Mouse (Mus musculus) kidney, embryonic 16.5 days (tissue): ENCODE measurements around the gene Osbp2. TPM values are rescaled to one million over a fixed set of nuclear protein-coding genes. Genes with fewer than 3 reads are reported as not detected.

Experiments
- ATAC-seq: fragments of 200-750 bp; cut with Nextera tagmentation; 2 replicates; pipeline ENCODE4 v1.8.0; 2017; ENCODE audit warnings: moderate TSS enrichment; ENCODE audit not compliant: low FRiP score, low TSS enrichment
- H3K27ac ChIP-seq: fragments of 300-500 bp; sonication (generic); 2 replicates; pipeline ENCODE4 v1.5.1; 2014; ENCODE audit warnings: low read length
- H3K27me3 ChIP-seq: fragments of 300-500 bp; sonication (generic); 2 replicates; pipeline ENCODE4 v1.6.1; 2014; ENCODE audit warnings: low read length, control low read depth, mixed read lengths; ENCODE audit not compliant: insufficient read depth
- H3K36me3 ChIP-seq: fragments of 300-500 bp; sonication (generic); 2 replicates; pipeline ENCODE4 v1.6.1; 2014; ENCODE audit warnings: low read length, control low read depth, mixed read lengths; ENCODE audit not compliant: insufficient read depth
- H3K4me1 ChIP-seq: fragments of 300-500 bp; sonication (generic); 2 replicates; pipeline ENCODE4 v1.6.1; 2014; ENCODE audit warnings: low read length, control low read depth, mixed read lengths; ENCODE audit not compliant: insufficient read depth
- H3K4me2 ChIP-seq: fragments of 300-500 bp; sonication (generic); replicated peaks from 2 replicates; pipeline ENCODE4 v1.6.1; 2014; ENCODE audit warnings: low read depth, low read length
- H3K4me3 ChIP-seq: fragments of 300-500 bp; sonication (generic); 2 replicates; pipeline ENCODE4 v1.5.1; 2014; ENCODE audit warnings: mild to moderate bottlenecking, low read length
- H3K9ac ChIP-seq: fragments of 300-500 bp; sonication (generic); replicated peaks from 2 replicates; pipeline ENCODE4 v1.6.1; 2014; ENCODE audit warnings: low read length
- H3K9me3 ChIP-seq: fragments of 300-500 bp; sonication (generic); 2 replicates; pipeline ENCODE4 v1.6.1; 2016; ENCODE audit warnings: low read length, control low read depth
- WGBS: fragments of 180-500 bp; shearing (Covaris S2); extraction: QIAGEN DNeasy Blood & Tissue Kit; methylation state at CpG from one replicate; pipeline ENCODE4 v1.1.7; 2014; 5-methylcytosine and 5-hydroxymethylcytosine counted together
- polyA plus RNA-seq: library from polyadenylated mRNA; unstranded; fragments of >200 nt; fragmentation: Nextera tagmentation; extraction: Ambion mirVana; gene quantifications from 2 replicates; pipeline ENCODE4 v1.2.1, GENCODE M21; 2015

Gene Osbp2
- polyA plus RNA-seq, 1 experiment from 2014 or later: 1.1 TPM

DNA sequence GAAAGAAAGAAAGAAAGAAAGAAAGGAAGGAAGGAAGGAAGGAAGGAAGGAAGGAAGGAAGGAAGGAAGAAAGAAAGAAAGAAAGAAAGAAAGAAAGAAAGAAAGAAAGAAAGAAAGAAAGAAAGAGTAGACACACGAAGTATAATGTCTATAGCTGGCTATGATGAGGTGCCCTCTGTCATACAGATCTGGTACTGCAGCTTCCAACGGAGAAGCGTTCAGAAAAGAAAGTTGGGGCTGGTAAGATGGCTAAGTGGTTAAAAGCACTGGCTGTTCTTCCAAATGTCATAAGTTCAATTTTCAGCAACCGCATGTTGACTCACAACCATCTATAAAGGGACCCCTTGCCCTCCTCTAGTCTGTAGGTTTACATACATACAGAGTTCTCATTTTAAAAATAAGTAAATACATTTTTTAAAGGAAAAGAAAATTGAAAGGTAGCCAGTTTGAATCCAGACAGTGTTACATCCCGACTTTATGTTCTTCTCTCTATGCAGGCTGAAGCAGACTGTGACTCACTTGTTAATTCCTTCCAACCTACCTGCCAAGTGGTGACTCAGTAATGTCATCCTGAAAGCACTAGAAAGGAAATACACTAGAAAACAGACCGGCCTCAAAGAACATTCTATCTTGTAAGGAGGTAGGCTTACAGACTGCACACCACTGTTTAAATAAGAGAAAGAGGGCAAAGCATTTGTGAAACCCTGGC is 31.4 kb downstream of the Osbp2 start:
- H3K9ac ChIP-seq: no peak overlapping the region
- 49% methylated on average over 6 of the region's 6 CpGs for WGBS
- H3K36me3 ChIP-seq: no peaks in the 10 kb centered on the region
- ATAC-seq: no peak
- no peak overlapping the region for H3K4me3 ChIP-seq
- H3K27me3 ChIP-seq: no peaks in the 10 kb centered on the region
- no peak overlapping the region for H3K27ac ChIP-seq
- no peak overlapping the region for H3K4me2 ChIP-seq
- no peaks in the 10 kb centered on the region for H3K9me3 ChIP-seq
- H3K4me1 ChIP-seq: peaks cover 4% of the 10 kb centered on the region; the same call in 1 of the 2 replicates

DNA sequence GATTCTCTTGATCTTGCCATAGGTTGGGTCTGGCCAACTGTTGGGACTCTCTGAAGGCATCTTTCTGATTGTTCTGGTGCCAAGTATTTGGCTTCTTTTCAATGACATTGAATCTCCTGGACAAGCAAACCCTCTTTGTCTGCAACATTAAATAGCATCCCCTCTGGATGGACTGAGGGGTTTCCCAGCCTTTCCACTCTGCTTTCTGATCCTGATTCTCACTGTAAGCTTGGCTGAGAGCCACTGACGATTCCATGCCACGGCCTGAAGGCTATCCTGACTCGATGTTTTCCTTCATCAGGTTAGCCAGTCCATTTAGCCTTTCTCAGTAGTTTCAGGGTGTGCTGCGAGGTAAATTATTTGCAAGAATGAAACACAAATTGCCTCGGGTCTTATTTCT is 34.0 kb downstream of the Osbp2 start:
- no peak overlapping the region for H3K4me3 ChIP-seq
- WGBS: 76% methylated on average over 5 of the region's 5 CpGs
- no peak for ATAC-seq
- no peaks in the 10 kb centered on the region for H3K36me3 ChIP-seq
- H3K9ac ChIP-seq: no peak overlapping the region
- no peaks in the 10 kb centered on the region for H3K27me3 ChIP-seq
- no peak overlapping the region for H3K4me2 ChIP-seq
- no peaks in the 10 kb centered on the region for H3K9me3 ChIP-seq
- H3K27ac ChIP-seq: no peak overlapping the region
- H3K4me1 ChIP-seq: peaks cover 4% of the 10 kb centered on the region; the same call in 1 of the 2 replicates

GRCm38 (mm10) chr11:3824138-3824537 is 39.6 kb downstream of the Osbp2 start:
- ATAC-seq: no peak
- H3K27ac ChIP-seq: no peak overlapping the region
- no peaks in the 10 kb centered on the region for H3K27me3 ChIP-seq
- H3K4me3 ChIP-seq: no peak overlapping the region
- 78% methylated on average over 5 of the region's 5 CpGs for WGBS
- H3K9ac ChIP-seq: no peak overlapping the region
- 0 out of 2 replicates have a peak, but pooled peaks cover 3% of the 10 kb centered on the region for H3K4me1 ChIP-seq
- H3K4me2 ChIP-seq: no peak overlapping the region
- no peaks in the 10 kb centered on the region for H3K36me3 ChIP-seq
- H3K9me3 ChIP-seq: no peaks in the 10 kb centered on the region

DNA sequence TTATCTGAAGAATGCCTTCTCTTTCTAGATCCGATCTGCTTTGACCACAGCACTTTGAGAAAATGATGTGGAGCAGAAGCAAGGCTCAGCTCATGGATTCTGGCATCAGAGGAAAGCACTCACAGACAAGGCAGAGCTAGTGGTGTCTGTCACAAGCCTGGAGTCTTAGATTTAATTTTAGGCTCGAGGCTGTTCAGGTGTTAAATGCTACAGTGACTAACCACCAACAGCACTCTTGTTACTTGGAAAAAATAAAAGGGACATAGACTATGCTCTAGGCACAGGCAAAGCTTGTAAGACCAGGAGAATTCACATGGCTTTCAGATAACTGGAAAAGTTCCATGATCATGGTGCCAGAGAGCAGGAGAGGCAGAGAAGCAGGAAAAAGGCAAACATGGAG is 40.3 kb downstream of the Osbp2 start:
- Histone ChIP-seq H3K27ac (no peak overlapping the region), H3K9ac (no peak overlapping the region), H3K36me3 (no peaks in the 10 kb centered on the region), H3K9me3 (no peaks in the 10 kb centered on the region), H3K4me1 (0 out of 2 replicates have a peak, but pooled peaks cover 3% of the 10 kb centered on the region), H3K4me3 (no peak overlapping the region), H3K27me3 (no peaks in the 10 kb centered on the region), H3K4me2 (no peak overlapping the region)
- WGBS: 51% methylated on average over 2 of the region's 2 CpGs
- ATAC-seq: no peak

GRCm38 (mm10) chr11:3817986-3818758 is 45.5 kb downstream of the Osbp2 start:
- Histone ChIP-seq H3K27ac (no peak overlapping the region), H3K36me3 (no peaks in the 10 kb centered on the region), H3K9me3 (no peaks in the 10 kb centered on the region), H3K27me3 (no peaks in the 10 kb centered on the region), H3K4me3 (no peak overlapping the region), H3K4me2 (no peak overlapping the region), H3K4me1 (0 out of 2 replicates have a peak, but pooled peaks cover 3% of the 10 kb centered on the region), H3K9ac (no peak overlapping the region)
- WGBS: 20% methylated on average over 4 of the region's 4 CpGs
- peak; percentile 59; the same call in 1 of the 2 replicates for ATAC-seq

DNA sequence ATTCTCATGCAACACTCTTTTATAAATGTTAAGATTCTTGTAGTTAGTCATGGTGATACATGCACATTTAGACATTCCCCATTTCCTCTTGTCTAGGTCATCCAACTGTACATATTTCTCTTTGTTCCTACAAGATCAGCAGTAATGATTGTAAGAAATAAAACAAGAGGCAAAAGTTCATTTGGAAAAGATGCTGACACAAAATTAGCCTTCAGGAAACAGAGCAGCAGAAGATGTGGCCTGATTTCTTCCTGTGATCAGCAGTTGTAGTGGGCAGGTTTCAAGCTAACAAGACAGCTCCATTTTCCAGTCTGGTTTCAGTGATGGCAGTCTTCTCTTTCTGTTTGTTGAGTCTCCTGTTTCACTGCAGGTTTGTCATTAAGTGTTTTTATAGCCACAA is 47.8 kb downstream of the Osbp2 start:
- Histone ChIP-seq H3K9ac (no peak overlapping the region), H3K27me3 (no peaks in the 10 kb centered on the region), H3K36me3 (no peaks in the 10 kb centered on the region), H3K9me3 (no peaks in the 10 kb centered on the region), H3K27ac (no peak overlapping the region), H3K4me2 (no peak overlapping the region), H3K4me3 (no peak overlapping the region), H3K4me1 (no peaks in the 10 kb centered on the region)
- no peak for ATAC-seq

DNA sequence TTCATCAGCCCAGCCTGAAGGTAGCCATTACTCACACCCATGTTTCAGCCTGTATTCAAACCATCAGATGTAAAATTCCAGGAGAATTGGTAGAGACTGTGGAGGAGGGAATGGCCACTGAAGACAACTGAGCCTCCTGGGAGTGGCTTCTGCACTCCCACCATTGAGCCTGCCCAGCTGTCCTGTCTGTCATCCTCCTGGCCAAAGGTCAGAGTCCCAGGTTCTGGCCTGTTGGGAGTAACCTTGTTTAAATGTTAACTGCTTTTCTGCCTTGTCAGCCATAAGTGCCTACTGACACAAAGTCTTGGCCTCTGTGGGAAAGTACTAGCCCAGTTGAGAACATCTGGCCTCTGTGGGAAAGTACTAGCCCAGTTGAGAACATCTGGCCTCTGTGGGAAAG is 50.4 kb downstream of the Osbp2 start:
- no peak overlapping the region for H3K27ac ChIP-seq
- no peaks in the 10 kb centered on the region for H3K4me1 ChIP-seq
- no peak overlapping the region for H3K9ac ChIP-seq
- H3K36me3 ChIP-seq: no peaks in the 10 kb centered on the region
- no peaks in the 10 kb centered on the region for H3K9me3 ChIP-seq
- H3K4me2 ChIP-seq: no peak overlapping the region
- ATAC-seq: peak; percentile 54; the same call in 1 of the 2 replicates
- no peak overlapping the region for H3K4me3 ChIP-seq
- H3K27me3 ChIP-seq: no peaks in the 10 kb centered on the region

- H3K27ac ChIP-seq: no peak overlapping the region
- no peaks in the 10 kb centered on the region for H3K27me3 ChIP-seq
- H3K36me3 ChIP-seq: no peaks in the 10 kb centered on the region
- H3K4me2 ChIP-seq: no peak overlapping the region
- H3K4me3 ChIP-seq: no peak overlapping the region
- no peak for ATAC-seq
- no peak overlapping the region for H3K9ac ChIP-seq
- WGBS: 32% methylated on average over 3 of the region's 3 CpGs
- no peaks in the 10 kb centered on the region for H3K9me3 ChIP-seq
- H3K4me1 ChIP-seq: no peaks in the 10 kb centered on the region
Measured at GRCm38 (mm10) chr11:3808162-3808561, 55.5 kb downstream of the Osbp2 start.

DNA sequence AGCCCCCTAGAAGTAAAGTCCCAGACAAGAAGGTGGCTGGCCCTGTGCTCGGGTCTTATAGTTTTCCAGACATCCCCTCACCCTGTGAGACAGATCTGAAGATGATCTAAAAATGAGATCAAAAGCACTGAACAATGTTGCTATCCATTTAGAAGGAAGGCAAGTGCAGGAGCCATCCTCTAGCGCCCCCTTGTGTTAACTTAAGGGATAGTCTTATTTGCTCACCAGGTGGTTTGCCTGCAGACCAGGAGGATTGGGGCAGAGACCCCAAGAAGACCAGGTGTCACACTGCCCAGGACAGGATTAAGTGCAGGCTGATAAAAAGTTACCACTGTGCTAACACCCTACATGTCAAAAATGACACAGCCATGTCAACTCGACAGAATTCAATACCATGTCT is 58.3 kb downstream of the Osbp2 start:
- H3K27me3 ChIP-seq: no peaks in the 10 kb centered on the region
- no peak overlapping the region for H3K27ac ChIP-seq
- no peaks in the 10 kb centered on the region for H3K9me3 ChIP-seq
- H3K36me3 ChIP-seq: no peaks in the 10 kb centered on the region
- no peak overlapping the region for H3K9ac ChIP-seq
- H3K4me3 ChIP-seq: no peak overlapping the region
- no peak overlapping the region for H3K4me2 ChIP-seq
- no peaks in the 10 kb centered on the region for H3K4me1 ChIP-seq
- 28% methylated on average over 3 of the region's 3 CpGs for WGBS
- no peak for ATAC-seq

- 84% methylated on average over 2 of the region's 2 CpGs for WGBS
- no peaks in the 10 kb centered on the region for H3K9me3 ChIP-seq
- no peak overlapping the region for H3K4me2 ChIP-seq
- no peaks in the 10 kb centered on the region for H3K36me3 ChIP-seq
- H3K9ac ChIP-seq: no peak overlapping the region
- no peaks in the 10 kb centered on the region for H3K4me1 ChIP-seq
- ATAC-seq: no peak
- H3K27me3 ChIP-seq: no peaks in the 10 kb centered on the region
- no peak overlapping the region for H3K4me3 ChIP-seq
- H3K27ac ChIP-seq: no peak overlapping the region
Measured at GRCm38 (mm10) chr11:3804639-3805038, 59.1 kb downstream of the Osbp2 start.
